Mouse (Mus musculus) CH12F3 (cell line): ENCODE data around the gene Rcc2.

Experiments used
- in situ Hi-C: fragments of 300-500 bp; cut with MboI; formaldehyde crosslinking; loops from 2 replicates; pipeline ENCODE4 v1.14.3; 2020; ENCODE audit warnings: low sequenced_read_pairs

The Rcc2 gene

GRCm38 (mm10) chr4:140708297-140708927, 8.1 kb downstream of the Rcc2 start:
- in situ Hi-C loops = no loop called here

GRCm38 (mm10) chr4:140709111-140709510, 8.8 kb downstream of the Rcc2 start:
- in situ Hi-C loops = no loop called here

- in situ Hi-C loops = no loop called here
These were observed 9.3 kb downstream of the Rcc2 start for GRCm38 (mm10) chr4:140709617-140710016.

- in situ Hi-C loops = no loop called here
These were observed 10.4 kb downstream of the Rcc2 start for GRCm38 (mm10) chr4:140710781-140711180.

GRCm38 (mm10) chr4:140711360-140711759, 11.0 kb downstream of the Rcc2 start:
- in situ Hi-C loops = no loop called here

- in situ Hi-C loops = no loop called here
These were observed 13.4 kb downstream of the Rcc2 start for GRCm38 (mm10) chr4:140713480-140714365.

- in situ Hi-C loops = no loop called here
These were observed 14.2 kb downstream of the Rcc2 start for GRCm38 (mm10) chr4:140714586-140714985.

- in situ Hi-C loops = no loop called here
These were observed 16.7 kb downstream of the Rcc2 start for GRCm38 (mm10) chr4:140716994-140717393.

- in situ Hi-C loops = no loop called here
These were observed 18.1 kb downstream of the Rcc2 start for GRCm38 (mm10) chr4:140718436-140718835.

- in situ Hi-C loops = no loop called here
These were observed 19.8 kb downstream of the Rcc2 start for GRCm38 (mm10) chr4:140720091-140720490.

GRCm38 (mm10) chr4:140721968-140722490, 21.7 kb downstream of the Rcc2 start:
- in situ Hi-C loops = no loop called here

- in situ Hi-C loops = no loop called here
These were observed 22.4 kb downstream of the Rcc2 start for GRCm38 (mm10) chr4:140722710-140723109.

GRCm38 (mm10) chr4:140723192-140723591, 22.9 kb downstream of the Rcc2 start:
- in situ Hi-C loops = no loop called here

- in situ Hi-C loops = no loop called here
These were observed 23.5 kb downstream of the Rcc2 start for GRCm38 (mm10) chr4:140723801-140724200.

GRCm38 (mm10) chr4:140724739-140725138, 24.4 kb downstream of the Rcc2 start:
- in situ Hi-C loops = no loop called here

- in situ Hi-C loops = no loop called here
These were observed 26.6 kb downstream of the Rcc2 start for GRCm38 (mm10) chr4:140726907-140727306.

GRCm38 (mm10) chr4:140731654-140732053, 31.3 kb downstream of the Rcc2 start:
- in situ Hi-C loops = no loop called here

GRCm38 (mm10) chr4:140732871-140733270, 32.5 kb downstream of the Rcc2 start:
- in situ Hi-C loops = no loop called here

- in situ Hi-C loops = no loop called here
These were observed 40.3 kb downstream of the Rcc2 start for GRCm38 (mm10) chr4:140740655-140741054.

- in situ Hi-C loops = no loop called here
These were observed 41.1 kb downstream of the Rcc2 start for GRCm38 (mm10) chr4:140741401-140741800.

- in situ Hi-C loops = no loop called here
These were observed 42.2 kb downstream of the Rcc2 start, which contains the start of gene Padi6 for GRCm38 (mm10) chr4:140742543-140742942. Padi6 (minus strand) TSS chr4:140742643.

GRCm38 (mm10) chr4:140743086-140743485, 42.7 kb downstream of the Rcc2 start:
- in situ Hi-C loops = no loop called here
